Mouse (Mus musculus): ENCODE data around the gene Fam208b. TPM values are rescaled to one million over a fixed set of nuclear protein-coding genes. Genes with fewer than 3 reads are reported as not detected.

Gene Fam208b
- total RNA-seq (2023) = 10 to 100 TPM; 10.2 to 11.0 TPM

GRCm38 (mm10) chr13:3610795-3611438 is at the start of gene Fam208b:
Gene Fam208b, minus strand, starts transcription at chr13:3611108.

DNA sequence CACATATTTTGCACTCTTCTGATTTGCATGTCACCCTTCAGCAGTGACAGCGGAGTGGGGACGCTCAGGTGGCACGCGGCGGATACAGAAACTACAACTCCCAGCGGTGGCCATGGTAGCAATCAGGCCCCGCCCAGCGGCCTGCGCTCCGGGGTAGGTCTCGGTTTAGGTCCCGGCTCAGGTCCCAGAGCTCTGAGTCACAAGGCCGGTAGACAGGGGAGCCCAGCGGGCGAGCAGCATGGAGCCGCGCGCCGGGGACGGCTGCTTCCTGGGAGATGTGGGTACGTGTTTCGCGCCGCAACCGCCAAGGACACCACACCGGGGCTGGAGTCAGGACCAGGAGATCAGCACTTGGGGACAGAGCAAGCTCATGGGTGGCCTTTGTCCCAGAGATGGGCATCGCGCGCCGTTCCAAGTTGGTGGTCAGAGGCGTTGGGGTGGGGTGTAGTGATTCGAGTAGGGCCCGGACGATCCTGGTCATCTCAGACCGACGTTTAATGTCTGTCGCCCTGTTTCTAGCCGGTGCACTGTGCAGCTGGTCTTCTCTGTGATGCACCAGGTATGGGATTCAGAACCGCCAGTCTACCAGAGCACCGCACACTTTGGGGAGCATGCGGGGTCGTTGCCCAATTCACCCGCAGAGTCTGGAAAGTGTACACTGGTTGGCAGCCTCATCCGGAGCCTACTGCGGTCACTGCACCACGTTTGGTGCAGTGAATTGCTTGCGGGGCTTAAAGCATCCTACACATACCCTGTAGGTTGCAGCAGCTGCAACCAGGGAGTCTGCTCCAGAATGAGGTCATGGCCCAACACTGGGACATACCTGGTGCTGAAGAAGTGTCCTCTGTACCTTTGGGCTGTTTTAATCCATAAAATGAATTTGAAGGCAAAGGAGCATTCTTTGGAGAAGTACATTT is 23.2 kb upstream of the Fam208b start, which contains the start of gene Asb13:
Gene Asb13 (plus strand): TSS at position 138 of the 917 bp plus-strand sequence.

GRCm38 (mm10) chr13:3537594-3538222 is 73.2 kb downstream of the Fam208b start, which contains the start of gene Gdi2:
Gene Gdi2, plus strand, starts transcription at chr13:3538063.

Other genes with a start within 250 kb of the Fam208b start
- 100 to 1,000 TPM; 258 to 327 TPM for gene Gdi2, start 73.0 kb downstream of the Fam208b start, total RNA-seq (2023)
- 1 to 10 TPM; 2.2 TPM for gene Asb13, start 22.9 kb upstream of the Fam208b start, total RNA-seq (2023)
- not detected for gene Calml3, start 193.2 kb upstream of the Fam208b start, total RNA-seq (2023)
- not detected for gene Calm4, start 226.6 kb upstream of the Fam208b start, total RNA-seq (2023)
- not detected for gene Calm5, start 243.1 kb upstream of the Fam208b start, total RNA-seq (2023)

All from neutrophil, adult 59 days (primary cell).